Mouse (Mus musculus) cerebellum, adult 2 months (tissue): Measurements from ENCODE around the gene Sh2b2. TPM values are rescaled to one million over a fixed set of nuclear protein-coding genes. Genes with fewer than 3 reads are reported as not detected.
"Not testable (repeated sequence)": the region's sequence is repeated elsewhere in the genome, so short reads cannot be mapped to it uniquely, and the experiment has no call there.

ENCODE experiments used
- DNase-seq, 2 experiments: peaks; one replicate each; pipeline ENCODE4 v3.0.0; 2021
- H3K27ac ChIP-seq: fragments of 200-500 bp; 2 replicates; pipeline ENCODE4 v1.5.1; 2012; ENCODE audit warnings: low read length, control low read depth, inconsistent platforms; ENCODE audit not compliant: insufficient read depth
- H3K27me3 ChIP-seq: fragments of 200-500 bp; 2 replicates; pipeline ENCODE4 v1.6.1; 2012; ENCODE audit warnings: inconsistent platforms, mild to moderate bottlenecking, low read length, moderate library complexity; ENCODE audit not compliant: control insufficient read depth, insufficient read depth
- H3K4me1 ChIP-seq: fragments of 200-500 bp; 2 replicates; pipeline ENCODE4 v1.6.1; 2011; ENCODE audit warnings: low read length; ENCODE audit not compliant: control insufficient read depth, insufficient read depth
- H3K4me3 ChIP-seq: fragments of 200-500 bp; replicated peaks from 2 replicates; pipeline ENCODE3; 2011; ENCODE audit warnings: mild to moderate bottlenecking, low read depth, low read length, control low read depth; ENCODE audit not compliant: insufficient read depth
- CTCF ChIP-seq: fragments of 200-500 bp; IDR thresholded peaks from 2 replicates; pipeline ENCODE4 v1.5.1; 2011; ENCODE audit warnings: low read depth, mild to moderate bottlenecking, control low read depth, low read length, moderate library complexity, borderline replicate concordance; ENCODE audit not compliant: insufficient read depth
- POLR2A ChIP-seq: fragments of 200-500 bp; IDR thresholded peaks from 2 replicates; pipeline ENCODE4 v1.6.1; 2011; ENCODE audit warnings: low read length, control low read depth, borderline replicate concordance; ENCODE audit not compliant: insufficient read depth
- WGBS: fragments of 180-500 bp; shearing (Covaris S2); methylation state at CpG from one replicate; pipeline ENCODE4 v1.1.7; 2018; 5-methylcytosine and 5-hydroxymethylcytosine counted together
- polyA plus RNA-seq: library from polyadenylated mRNA; depleted of rRNA; stranded (reverse); fragments of >200 nt; gene quantifications from 2 replicates; pipeline ENCODE4 v1.2.3, GENCODE M21; 2012

The Sh2b2 gene
- polyA plus RNA-seq, 1 experiment = 8.3 TPM

- WGBS = 59% methylated on average over 5 of the region's 5 CpGs
- DNase-seq = no peak
- H3K27ac ChIP-seq = no peak overlapping the region
- no peak overlapping the region for H3K4me3 ChIP-seq
- no peak for TF ChIP-seq POLR2A
- no peak for TF ChIP-seq CTCF
- H3K27me3 ChIP-seq = no peaks in the 10 kb centered on the region
- no peaks in the 10 kb centered on the region for H3K4me1 ChIP-seq
These were observed 32.6 kb downstream of the Sh2b2 start for GRCm38 (mm10) chr5:136213716-136214115.

GRCm38 (mm10) chr5:136212716-136213115 is 33.6 kb downstream of the Sh2b2 start:
- no peak overlapping the region for H3K4me3 ChIP-seq
- TF ChIP-seq CTCF = no peak
- TF ChIP-seq POLR2A = no peak
- H3K27me3 ChIP-seq = no peaks in the 10 kb centered on the region
- H3K4me1 ChIP-seq = no peaks in the 10 kb centered on the region
- DNase-seq = no peak
- no peak overlapping the region for H3K27ac ChIP-seq
- 92% methylated on average over 11 of the region's 11 CpGs for WGBS

- H3K4me3 ChIP-seq, H3K27ac ChIP-seq, H3K4me1 ChIP-seq, H3K27me3 ChIP-seq, DNase-seq: not testable (repeated sequence)
- 90% methylated on average over 14 of the region's 14 CpGs for WGBS
These were observed 34.8 kb downstream of the Sh2b2 start for GRCm38 (mm10) chr5:136211341-136212102.

GRCm38 (mm10) chr5:136210549-136210948 is 35.8 kb downstream of the Sh2b2 start:
- no peaks in the 10 kb centered on the region for H3K4me1 ChIP-seq
- H3K27me3 ChIP-seq = no peaks in the 10 kb centered on the region
- TF ChIP-seq POLR2A (no peak), CTCF (no peak)
- H3K27ac ChIP-seq = no peak overlapping the region
- no peak overlapping the region for H3K4me3 ChIP-seq
- WGBS = 74% methylated on average over 5 of the region's 5 CpGs
- no peak for DNase-seq

- H3K4me1 ChIP-seq = 0 out of 2 replicates have a peak, but pooled peaks cover 3% of the 10 kb centered on the region
- TF ChIP-seq CTCF (peak; percentile 95), POLR2A (no peak)
- WGBS = 26% methylated on average over 7 of the region's 7 CpGs
- peak; percentile 58 to 72 for DNase-seq
- no peaks in the 10 kb centered on the region for H3K27me3 ChIP-seq
- no peak overlapping the region for H3K27ac ChIP-seq
- H3K4me3 ChIP-seq = no peak overlapping the region
These were observed 44.5 kb downstream of the Sh2b2 start for GRCm38 (mm10) chr5:136201832-136202231.

- no peaks in the 10 kb centered on the region for H3K27me3 ChIP-seq
- DNase-seq = peak in 1 of 2 experiments; percentile 9
- 25% methylated on average over 11 of the region's 11 CpGs for WGBS
- 0 out of 2 replicates have a peak, but pooled peaks cover 3% of the 10 kb centered on the region for H3K4me1 ChIP-seq
- H3K27ac ChIP-seq = no peak overlapping the region
- no peak for TF ChIP-seq POLR2A
- TF ChIP-seq CTCF = no peak
- peak overlapping the region; percentile 51 for H3K4me3 ChIP-seq
These were observed 46.8 kb downstream of the Sh2b2 start for GRCm38 (mm10) chr5:136199526-136199925.

- no peaks in the 10 kb centered on the region for H3K27me3 ChIP-seq
- DNase-seq = peak; percentile 90 to 94
- TF ChIP-seq POLR2A (peak; percentile 94), CTCF (no peak)
- H3K4me1 ChIP-seq = 0 out of 2 replicates have a peak, but pooled peaks cover 3% of the 10 kb centered on the region
- H3K4me3 ChIP-seq = peak within 1 kb of the TSS; percentile 95
- H3K27ac ChIP-seq = peak within 1 kb of the TSS; percentile 85
- under 1% methylated on average over 62 of the region's 62 CpGs for WGBS
These were observed 47.6 kb downstream of the Sh2b2 start, which contains the start of gene Prkrip1 for GRCm38 (mm10) chr5:136198474-136199391. Prkrip1 (minus strand) TSS chr5:136198963.
